Mouse (Mus musculus) MEL (cell line): ENCODE measurements around the gene Gmip. TPM values are rescaled to one million over a fixed set of nuclear protein-coding genes. Genes with fewer than 3 reads are reported as not detected.

Experiments
- DNase-seq: peaks from one replicate; pipeline ENCODE4 v3.0.0; 2011; ENCODE audit warnings: low read depth, low spot score
- H3K27ac ChIP-seq: 2 replicates; pipeline ENCODE4 v1.5.1; 2012; ENCODE audit warnings: low read depth, mild to moderate bottlenecking, control low read depth, low read length, moderate library complexity; ENCODE audit not compliant: control insufficient read depth
- H3K27me3 ChIP-seq, 2 experiments: fragments of 150-350 bp in 1 of 2; sonication (generic) in 1 of 2; 2 replicates each; pipeline ENCODE4 v1.6.1; 2012; ENCODE audit warnings: low read length in 2 of 2, mild to moderate bottlenecking in 2 of 2, improper control_type of control experiment in 1 of 2, moderate library complexity in 1 of 2; ENCODE audit not compliant: insufficient read depth in 2 of 2, control insufficient read depth in 1 of 2
- H3K36me3 ChIP-seq, 2 experiments: 2 replicates each; pipeline ENCODE4 v1.6.1; 2012 to 2014; ENCODE audit warnings: low read length in 2 of 2, improper control_type of control experiment in 1 of 2, inconsistent platforms in 1 of 2, mild to moderate bottlenecking in 1 of 2; ENCODE audit not compliant: insufficient read depth in 2 of 2, control insufficient read depth in 1 of 2
- H3K4me1 ChIP-seq, 2 experiments: fragments of 150-350 bp in 1 of 2; sonication (generic) in 1 of 2; 2 replicates each; pipeline ENCODE4 v1.6.1; 2012; ENCODE audit warnings: low read length in 2 of 2, improper control_type of control experiment in 1 of 2, mild to moderate bottlenecking in 1 of 2; ENCODE audit not compliant: insufficient read depth in 2 of 2, control insufficient read depth in 1 of 2
- H3K4me3 ChIP-seq, 2 experiments: fragments of 150-350 bp in 1 of 2; sonication (generic) in 1 of 2; 2 replicates each; pipeline ENCODE4 v1.5.1; 2012; ENCODE audit warnings: low read depth in 2 of 2, low read length in 2 of 2, mild to moderate bottlenecking in 2 of 2, moderate library complexity in 2 of 2, control low read depth in 1 of 2, improper control_type of control experiment in 1 of 2; ENCODE audit not compliant: control insufficient read depth in 1 of 2, insufficient read depth in 1 of 2
- H3K79me2 ChIP-seq: 2 replicates; pipeline ENCODE4 v1.6.1; 2012; ENCODE audit warnings: mild to moderate bottlenecking, low read length, moderate library complexity; ENCODE audit not compliant: control insufficient read depth, poor library complexity, insufficient read depth
- H3K9ac ChIP-seq: 2 replicates; pipeline ENCODE4 v1.6.1; 2012; ENCODE audit warnings: low read depth, mild to moderate bottlenecking, control low read depth, low read length, moderate library complexity; ENCODE audit not compliant: control insufficient read depth, poor library complexity, severe bottlenecking
- H3K9me3 ChIP-seq: fragments of 150-350 bp; sonication (generic); replicated peaks from 2 replicates; pipeline ENCODE4 v1.6.1; 2012; ENCODE audit warnings: mild to moderate bottlenecking, low read length, improper control_type of control experiment, moderate library complexity; ENCODE audit not compliant: insufficient read depth
- BHLHE40 ChIP-seq: IDR thresholded peaks from 2 replicates; pipeline ENCODE4 v1.6.1; 2012; ENCODE audit warnings: low read depth, mild to moderate bottlenecking, inconsistent platforms, low read length, improper control_type of control experiment, borderline replicate concordance
- CTCF ChIP-seq, 3 experiments: IDR thresholded peaks in 2 of 3; conservative IDR thresholded peaks in 1 of 3; 2 replicates each; pipeline ENCODE4 v1.5.1; 2011 to 2012; ENCODE audit warnings: low read length in 3 of 3, low read depth in 2 of 3, mild to moderate bottlenecking in 2 of 3, improper control_type of control experiment in 1 of 3, inconsistent platforms in 1 of 3, mixed read lengths in 1 of 3, moderate library complexity in 1 of 3; ENCODE audit not compliant: control insufficient read depth in 1 of 3, insufficient read depth in 1 of 3, poor library complexity in 1 of 3, severe bottlenecking in 1 of 3
- ELF1 ChIP-seq: IDR thresholded peaks from 2 replicates; pipeline ENCODE4 v1.6.1; 2014; ENCODE audit warnings: low read depth, mild to moderate bottlenecking, inconsistent platforms, low read length, improper control_type of control experiment, moderate library complexity
- EP300 ChIP-seq, 2 experiments: IDR thresholded peaks; 2 replicates each; pipeline ENCODE4 v1.6.1; 2011; ENCODE audit warnings: improper control_type of control experiment in 2 of 2, low read length in 2 of 2, low read depth in 1 of 2, mild to moderate bottlenecking in 1 of 2
- GABPA ChIP-seq: IDR thresholded peaks from 2 replicates; pipeline ENCODE4 v1.6.1; 2012; ENCODE audit warnings: low read depth, mild to moderate bottlenecking, inconsistent platforms, low read length, improper control_type of control experiment, moderate library complexity
- GATA1 ChIP-seq: IDR thresholded peaks from 2 replicates; pipeline ENCODE4 v1.6.1; 2011; ENCODE audit warnings: low read depth, low read length, improper control_type of control experiment
- HCFC1 ChIP-seq: IDR thresholded peaks from 2 replicates; pipeline ENCODE4 v1.6.1; 2012; ENCODE audit warnings: low read depth, mild to moderate bottlenecking, inconsistent platforms, low read length, improper control_type of control experiment, moderate library complexity
- JUND ChIP-seq: IDR thresholded peaks from 2 replicates; pipeline ENCODE4 v1.6.1; 2011; ENCODE audit warnings: low read depth, mild to moderate bottlenecking, improper control_type of control experiment, low read length
- MAFK ChIP-seq: IDR thresholded peaks from 2 replicates; pipeline ENCODE4 v1.6.1; 2011; ENCODE audit warnings: low read depth, mild to moderate bottlenecking, low read length, improper control_type of control experiment, borderline replicate concordance
- MEF2A ChIP-seq: IDR thresholded peaks from 2 replicates; pipeline ENCODE4 v1.6.1; 2014; ENCODE audit warnings: low read depth, mild to moderate bottlenecking, inconsistent platforms, low read length, improper control_type of control experiment; ENCODE audit not compliant: poor library complexity, insufficient replicate concordance, severe bottlenecking; ENCODE audit errors: extremely low read depth
- MYB ChIP-seq: IDR thresholded peaks from 2 replicates; pipeline ENCODE4 v1.6.1; 2011; ENCODE audit warnings: mild to moderate bottlenecking, low read depth, low read length, improper control_type of control experiment
- MYC ChIP-seq: IDR thresholded peaks from 2 replicates; pipeline ENCODE4 v1.6.1; 2011; ENCODE audit warnings: low read depth, mild to moderate bottlenecking, low read length, improper control_type of control experiment, moderate library complexity
- NRF1 ChIP-seq: IDR thresholded peaks from 2 replicates; pipeline ENCODE4 v1.6.1; 2014; ENCODE audit warnings: low read depth, mild to moderate bottlenecking, inconsistent platforms, low read length, improper control_type of control experiment, moderate library complexity; ENCODE audit not compliant: poor library complexity, insufficient read depth, severe bottlenecking
- SIN3A ChIP-seq: IDR thresholded peaks from 2 replicates; pipeline ENCODE4 v1.6.1; 2012; ENCODE audit warnings: low read length, improper control_type of control experiment, inconsistent platforms
- TAL1 ChIP-seq: IDR thresholded peaks from 2 replicates; pipeline ENCODE4 v1.6.1; 2012; ENCODE audit warnings: mild to moderate bottlenecking, inconsistent platforms, low read length, moderate library complexity, mixed read lengths
- TCF12 ChIP-seq: IDR thresholded peaks from 2 replicates; pipeline ENCODE4 v1.6.1; 2014; ENCODE audit warnings: low read depth, mild to moderate bottlenecking, inconsistent platforms, low read length, improper control_type of control experiment, moderate library complexity
- UBTF ChIP-seq: IDR thresholded peaks from 2 replicates; pipeline ENCODE4 v1.6.1; 2012; ENCODE audit warnings: low read depth, mild to moderate bottlenecking, inconsistent platforms, low read length, improper control_type of control experiment, moderate library complexity, borderline replicate concordance; ENCODE audit not compliant: insufficient read depth
- ZC3H11A ChIP-seq: IDR thresholded peaks from 2 replicates; pipeline ENCODE4 v1.6.1; 2012; ENCODE audit warnings: low read depth, mild to moderate bottlenecking, inconsistent platforms, low read length, improper control_type of control experiment
- ZKSCAN1 ChIP-seq: IDR thresholded peaks from 2 replicates; pipeline ENCODE4 v1.6.1; 2012; ENCODE audit warnings: low read depth, mild to moderate bottlenecking, inconsistent platforms, low read length, improper control_type of control experiment, moderate library complexity
- ZMIZ1 ChIP-seq: IDR thresholded peaks from 2 replicates; pipeline ENCODE4 v1.6.1; 2012; ENCODE audit warnings: low read depth, mild to moderate bottlenecking, inconsistent platforms, low read length, improper control_type of control experiment, moderate library complexity
- polyA plus RNA-seq, 2 experiments: library from polyadenylated mRNA; stranded (reverse) in 1 of 2; unstranded in 1 of 2; fragments of >175 nt in 1 of 2; fragments of >200 nt in 1 of 2; gene quantifications; 2 replicates each; pipeline versions ENCODE4 v1.2.1 to v1.2.4; 2012; ENCODE audit warnings: low replicate concordance in 2 of 2, low read depth in 1 of 2; ENCODE audit not compliant: insufficient read length in 2 of 2, insufficient read depth in 1 of 2, missing spikeins in 1 of 2
- total RNA-seq: library from RNA; depleted of rRNA; stranded (reverse); fragments of 300-350 nt; gene quantifications from 2 replicates; pipeline ENCODE4 v1.2.3, GENCODE M21; 2012

Gene Gmip
- total and polyA plus RNA-seq, 3 experiments = 21.8 to 52.4 TPM; not detected in 1

GRCm38 (mm10) chr8:69771221-69771620, 37.3 kb upstream of the Gmip start:
- Histone ChIP-seq H3K4me3 (no peak overlapping the region), H3K4me1 (peaks cover 7 to 9% of the 10 kb centered on the region in 2 experiments; a peak in 3 of 4 replicates), H3K9me3 (no peaks in the 10 kb centered on the region), H3K27ac (no peak overlapping the region), H3K79me2 (peaks cover 24% of the 10 kb centered on the region), H3K9ac (no peak overlapping the region), H3K36me3 (peaks cover 14 to 21% of the 10 kb centered on the region in 2 experiments), H3K27me3 (no peaks in the 10 kb centered on the region)
- TF ChIP-seq ZMIZ1 (no peak), BHLHE40 (no peak), UBTF (no peak), MAFK (no peak), ELF1 (no peak), GATA1 (no peak), ZC3H11A (no peak), GABPA (no peak), TAL1 (no peak), MYC (no peak), MEF2A (no peak), JUND (no peak), NRF1 (no peak), TCF12 (no peak), EP300 (IDR thresholded peaks at IDR 0.05; ENCODE audit: low read depth in 1 of 2, low read length in 2 of 2) (no peak), MYB (no peak), CTCF (IDR thresholded peaks at IDR 0.05 in 2 of 3, conservative IDR thresholded peaks at IDR 0.05 in 1 of 3; ENCODE audit: control insufficient read depth in 1 of 3, insufficient read depth in 1 of 3, low read depth in 2 of 3, low read length in 3 of 3, poor library complexity in 1 of 3, severe bottlenecking in 1 of 3) (no peak), ZKSCAN1 (no peak), HCFC1 (no peak)
- DNase-seq = no peak

GRCm38 (mm10) chr8:69772106-69772505, 36.4 kb upstream of the Gmip start:
- TF ChIP-seq SIN3A = no peak
- no peak overlapping the region for H3K4me3 ChIP-seq
- H3K9me3 ChIP-seq = no peaks in the 10 kb centered on the region
- H3K79me2 ChIP-seq = peaks cover 24% of the 10 kb centered on the region
- H3K27me3 ChIP-seq = no peaks in the 10 kb centered on the region
- no peak overlapping the region for H3K9ac ChIP-seq
- H3K27ac ChIP-seq = no peak overlapping the region
- DNase-seq = no peak
- H3K36me3 ChIP-seq = peaks cover 14 to 15% of the 10 kb centered on the region in 2 experiments
- H3K4me1 ChIP-seq = peaks cover 7 to 10% of the 10 kb centered on the region in 2 experiments; a peak in 3 of 4 replicates
